Mouse (Mus musculus): Measurements from ENCODE around the gene H2-D1. TPM values are rescaled to one million over a fixed set of nuclear protein-coding genes. Genes with fewer than 3 reads are reported as not detected.
"Not testable (repeated sequence)": the region's sequence is repeated elsewhere in the genome, so short reads cannot be mapped to it uniquely, and the experiment has no call there.

H2-D1 gene
- total RNA-seq, 1 experiment from 2014 or later: 2,114 TPM

DNA sequence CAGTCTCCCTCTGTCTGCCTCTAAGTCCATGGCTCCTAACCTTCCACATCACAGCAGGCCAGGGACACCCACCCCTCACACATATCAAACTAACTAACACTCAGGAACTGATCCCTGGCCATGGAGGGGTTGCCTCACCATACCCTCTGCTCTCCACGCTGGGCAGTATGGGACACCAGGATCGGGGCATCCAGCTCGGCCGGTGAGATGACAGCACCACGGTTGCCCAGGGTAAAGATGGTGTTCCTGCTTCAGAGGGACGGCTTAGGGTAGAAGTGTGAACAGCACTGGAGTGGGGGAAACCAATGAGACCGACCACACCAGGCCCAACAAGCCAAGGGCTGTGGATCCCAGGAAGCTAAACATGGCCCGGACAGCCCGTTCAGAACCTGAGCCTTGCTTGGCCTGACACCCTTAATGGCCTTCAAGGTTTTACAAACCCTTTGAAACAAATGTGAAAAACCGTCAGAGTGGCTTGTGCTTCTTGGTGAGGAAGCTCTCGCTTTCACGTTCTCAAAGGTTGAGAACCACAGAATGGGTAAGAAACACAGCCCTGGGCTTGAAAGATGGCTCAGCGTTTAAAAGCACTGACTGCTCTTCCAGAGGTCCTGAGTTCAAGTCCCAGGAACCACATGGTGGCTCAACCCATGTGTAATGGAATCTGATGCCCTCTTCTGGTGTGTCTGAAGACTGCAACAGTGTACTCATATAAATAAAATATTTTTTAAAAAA lies 16.6 kb downstream of the H2-D1 start:
- ATAC-seq (ENCODE audit: extremely low read depth, insufficient number of reproducible peaks, low FRiP score, poor library complexity, severe bottlenecking): no peak

DNA sequence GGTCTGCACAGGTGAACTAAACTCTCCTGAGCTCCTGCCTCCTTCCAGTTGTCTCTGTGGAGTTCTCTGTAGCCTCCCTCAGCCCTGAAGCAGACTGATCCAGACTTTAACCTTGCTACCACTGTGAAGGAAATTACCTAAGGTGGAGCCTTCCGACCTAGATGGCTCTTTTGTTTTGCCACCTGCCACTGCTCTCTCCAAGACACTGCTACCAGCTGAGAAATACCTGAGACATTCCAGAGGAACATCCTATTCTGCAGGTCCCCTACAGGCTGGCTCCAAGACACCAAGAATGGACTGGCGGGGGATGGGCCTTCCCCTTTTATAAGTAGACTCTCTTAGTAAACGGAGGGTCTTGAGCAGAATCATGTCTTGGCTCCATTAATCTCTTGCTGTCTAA lies 17.7 kb downstream of the H2-D1 start:
- ATAC-seq (ENCODE audit: extremely low read depth, insufficient number of reproducible peaks, low FRiP score, poor library complexity, severe bottlenecking): no peak

DNA sequence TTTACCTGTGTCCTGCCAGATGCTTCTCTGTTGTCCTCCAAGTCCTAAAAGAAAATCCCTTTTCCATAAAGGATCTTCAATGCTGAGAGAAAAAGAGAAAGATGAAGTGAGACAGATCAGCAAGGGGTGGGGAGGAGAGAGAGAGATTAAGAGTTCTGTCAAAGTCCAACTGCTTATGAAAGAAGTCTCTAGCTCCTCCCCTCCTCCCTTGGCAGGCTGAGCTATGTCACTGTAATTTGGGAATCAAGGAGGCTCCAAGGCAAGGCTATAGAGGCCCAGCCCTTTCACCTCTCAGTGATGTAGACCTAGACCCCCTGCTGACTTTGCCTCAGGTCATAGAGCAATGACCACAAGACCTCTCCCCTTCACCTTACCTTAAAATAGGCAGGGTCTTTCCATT lies 22.9 kb downstream of the H2-D1 start:
- no peak for ATAC-seq (ENCODE audit: extremely low read depth, insufficient number of reproducible peaks, low FRiP score, poor library complexity, severe bottlenecking)

DNA sequence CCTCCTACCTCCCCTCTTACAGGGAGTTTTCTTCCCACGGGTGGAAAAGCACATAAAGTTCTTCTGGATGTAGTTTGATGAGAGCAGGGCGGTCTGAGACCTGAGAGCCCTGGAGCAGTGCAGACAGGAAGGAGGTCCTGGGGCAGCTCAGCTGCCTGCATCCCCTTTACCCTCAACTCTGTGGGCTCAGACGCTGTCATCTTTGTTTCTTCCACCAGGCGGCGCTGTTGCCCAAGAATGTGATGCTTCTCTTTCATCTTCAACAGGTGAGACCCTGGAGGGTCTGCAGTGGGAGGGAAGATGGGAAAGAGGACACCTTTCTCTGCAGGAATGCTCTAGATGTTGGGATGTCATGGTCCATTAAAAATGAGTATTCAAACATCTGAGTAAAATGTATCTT lies 33.3 kb downstream of the H2-D1 start:
- ATAC-seq (ENCODE audit: extremely low read depth, insufficient number of reproducible peaks, low FRiP score, poor library complexity, severe bottlenecking): peak; percentile 46; the same call in 1 of the 2 replicates

DNA sequence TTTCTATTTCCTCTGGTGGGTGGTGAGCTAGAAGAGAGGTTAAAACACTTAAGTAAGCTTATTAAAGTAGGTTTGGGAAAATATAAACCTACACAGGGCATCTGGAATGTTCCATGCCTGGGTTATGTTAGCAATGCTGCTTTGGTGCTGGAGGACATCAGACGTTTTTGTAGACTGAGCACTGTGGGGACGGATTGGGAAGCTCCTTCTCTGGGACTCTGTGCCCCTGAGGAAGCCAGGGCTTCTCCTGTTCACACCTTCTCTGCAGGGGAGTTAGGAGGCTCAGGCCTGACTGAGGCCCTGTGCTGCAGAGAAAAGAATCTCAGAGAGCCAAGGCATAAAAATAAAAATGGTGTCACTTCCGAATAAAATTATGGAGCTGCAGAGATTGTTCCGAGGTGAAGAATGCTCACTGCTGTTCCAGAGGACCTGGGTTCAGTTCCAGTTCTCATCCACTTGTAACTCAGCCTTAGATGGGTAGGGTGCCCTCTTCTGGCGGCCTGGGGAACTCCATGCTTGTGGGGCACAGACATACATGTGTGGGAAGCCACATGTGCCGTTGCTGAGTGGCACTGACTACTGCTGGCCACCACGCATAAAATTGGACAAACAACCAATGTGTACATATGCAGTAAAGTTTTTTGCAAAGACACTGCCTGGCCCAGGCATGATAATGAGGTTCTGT lies 37.9 kb downstream of the H2-D1 start:
- not testable (repeated sequence) for ATAC-seq (ENCODE audit: extremely low read depth, insufficient number of reproducible peaks, low FRiP score, poor library complexity, severe bottlenecking)

DNA sequence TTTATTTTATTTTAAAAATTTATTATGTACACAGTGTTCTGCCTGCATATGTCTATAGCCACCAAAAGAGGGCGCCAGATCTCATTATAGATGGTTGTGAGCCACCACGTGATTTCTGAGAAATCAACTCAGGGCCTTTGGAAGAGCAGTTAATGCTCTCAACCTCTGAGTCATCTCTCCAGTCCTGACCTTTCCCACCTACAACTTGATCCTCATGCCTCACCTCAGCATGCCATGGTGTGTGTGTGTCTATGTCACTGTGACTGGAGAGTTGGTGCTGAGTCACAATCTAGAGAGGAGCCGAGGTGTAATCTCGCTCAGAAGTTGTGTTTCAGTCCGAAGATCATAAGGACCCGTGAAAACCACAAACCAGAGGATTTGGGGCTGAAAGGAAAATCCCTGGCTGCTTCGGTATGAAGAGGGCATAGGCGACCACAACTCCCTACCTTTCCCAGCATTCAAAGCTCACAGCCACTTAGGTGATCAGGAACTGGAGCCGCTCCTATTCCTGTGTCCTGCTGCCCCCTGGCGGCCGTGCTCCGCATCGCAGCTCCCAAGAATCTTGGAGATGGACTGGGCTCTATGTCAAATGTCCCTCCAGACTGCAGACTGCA lies 39.2 kb downstream of the H2-D1 start:
- ATAC-seq (ENCODE audit: extremely low read depth, insufficient number of reproducible peaks, low FRiP score, poor library complexity, severe bottlenecking): peak; percentile 61

DNA sequence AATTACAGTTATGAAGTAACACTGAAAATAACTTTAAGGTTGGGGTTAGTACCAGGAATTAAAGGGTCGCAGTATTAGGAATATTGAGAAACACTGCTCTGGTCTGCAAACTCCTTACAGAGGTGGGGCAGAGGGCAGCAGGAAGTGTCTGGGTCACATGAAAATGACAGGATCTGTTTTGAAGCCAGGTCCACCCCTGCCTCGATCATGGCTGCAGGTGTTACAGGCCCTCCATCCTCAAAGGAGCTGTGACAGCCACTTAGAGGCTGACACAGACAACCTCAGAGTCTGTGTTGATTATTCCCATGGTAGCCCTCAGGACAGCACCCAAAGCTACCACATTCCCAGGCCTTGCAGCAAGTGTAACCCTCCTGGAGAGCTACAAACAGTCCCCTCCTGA lies 40.7 kb downstream of the H2-D1 start:
- ATAC-seq (ENCODE audit: extremely low read depth, insufficient number of reproducible peaks, low FRiP score, poor library complexity, severe bottlenecking): no peak

DNA sequence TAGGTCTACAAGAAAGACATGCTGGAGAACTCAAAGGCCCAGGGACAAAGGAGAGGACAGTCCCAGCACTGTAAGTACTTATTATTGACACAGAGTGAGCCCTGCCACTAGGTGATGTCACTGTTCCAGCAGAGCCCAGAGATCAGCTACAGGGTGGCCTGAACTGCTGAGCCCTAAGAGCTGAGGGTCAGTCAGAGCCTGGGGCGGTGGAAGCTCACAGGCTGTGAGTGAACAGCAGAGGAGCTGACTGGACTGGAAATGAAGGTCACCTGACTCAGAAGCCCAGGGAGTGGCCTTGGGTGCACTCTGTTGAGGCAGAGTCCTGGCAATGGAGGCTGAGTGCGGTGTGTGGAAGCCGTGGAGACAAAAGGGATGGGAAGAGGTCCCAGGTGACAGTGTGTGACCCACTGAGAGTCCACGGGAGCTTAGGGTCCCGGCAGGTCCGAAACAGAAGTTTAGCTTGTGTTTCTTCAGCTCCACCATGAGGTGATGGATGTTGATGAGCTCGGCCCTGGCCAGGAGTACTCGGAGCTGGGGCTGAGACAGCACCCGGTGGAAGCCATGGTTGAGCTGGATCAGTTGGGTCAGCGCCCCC lies 41.3 kb downstream of the H2-D1 start:
- ATAC-seq (ENCODE audit: extremely low read depth, insufficient number of reproducible peaks, low FRiP score, poor library complexity, severe bottlenecking): no peak

DNA sequence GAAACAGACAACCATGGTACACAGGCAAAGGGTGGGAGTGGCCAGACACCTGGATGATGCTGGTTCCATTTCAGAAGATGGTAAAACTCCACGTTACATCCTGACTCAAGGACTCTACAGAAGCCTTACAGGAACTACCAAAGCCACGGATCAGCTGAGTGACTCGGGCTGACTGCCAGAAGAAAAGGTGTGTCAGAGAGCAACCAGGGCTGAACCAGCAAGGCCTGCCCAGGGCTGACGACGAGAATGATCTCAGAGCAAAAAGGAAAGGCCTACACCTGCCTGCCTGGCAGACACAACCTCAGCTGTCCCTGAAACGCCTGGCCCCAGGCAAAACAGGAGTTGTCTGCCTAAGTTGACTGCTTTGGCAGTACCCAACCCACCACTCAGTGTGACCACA lies 41.9 kb downstream of the H2-D1 start:
- ATAC-seq (ENCODE audit: extremely low read depth, insufficient number of reproducible peaks, low FRiP score, poor library complexity, severe bottlenecking): no peak

DNA sequence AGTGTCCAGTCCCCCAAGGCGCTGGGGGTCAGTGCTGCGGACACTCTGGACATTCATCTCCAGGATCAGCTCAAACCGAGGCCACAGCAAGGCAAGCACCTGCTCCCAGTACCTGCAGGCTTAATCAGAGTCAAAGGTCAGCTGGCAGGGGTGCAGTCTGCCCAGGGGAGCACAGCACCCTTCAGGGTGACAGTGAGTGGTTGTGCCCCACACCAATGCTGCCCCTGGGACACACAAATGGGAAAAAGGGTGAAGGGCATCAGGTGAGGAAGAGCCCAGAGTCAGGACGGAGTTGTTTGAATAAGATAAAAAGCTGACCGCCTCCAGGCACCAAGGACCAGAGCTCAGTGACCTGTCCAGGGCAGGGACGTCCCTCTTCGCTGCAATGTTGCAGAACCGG lies 42.4 kb downstream of the H2-D1 start:
- ATAC-seq (ENCODE audit: extremely low read depth, insufficient number of reproducible peaks, low FRiP score, poor library complexity, severe bottlenecking): not testable (repeated sequence)

Other genes starting within 250 kb of the H2-D1 start
- 0.61 and 1.2 TPM in 2 replicates for gene Vwa7, start 246.2 kb upstream of the H2-D1 start, total RNA-seq (2017)
- gene Sapcd1, start 234.7 kb upstream of the H2-D1 start, total RNA-seq (2017): 2.0 and 2.6 TPM in 2 replicates
- gene Msh5, start 216.0 kb upstream of the H2-D1 start, total RNA-seq (2017): 4.7 and 7.0 TPM in 2 replicates
- 394 and 439 TPM in 2 replicates for gene Clic1, start 212.8 kb upstream of the H2-D1 start, total RNA-seq (2017)
- 4.5 and 8.1 TPM in 2 replicates for gene Ddah2, start 203.7 kb upstream of the H2-D1 start, total RNA-seq (2017)
- gene Ly6g6c, start 197.3 kb upstream of the H2-D1 start, total RNA-seq (2017): 0.49 TPM in 1 of 2 replicates, not detected in the other
- gene Mpig6b, start 196.5 kb upstream of the H2-D1 start, total RNA-seq (2017): 1.5 and 2.1 TPM in 2 replicates
- not detected in 2 replicates for gene Ly6g6e, start 185.8 kb upstream of the H2-D1 start, total RNA-seq (2017)
- not detected in 2 replicates for gene Ly6g6d, start 184.7 kb upstream of the H2-D1 start, total RNA-seq (2017)
- 0.49 TPM in 1 of 2 replicates, not detected in the other for gene Ly6g6f, start 177.1 kb upstream of the H2-D1 start, total RNA-seq (2017)
- gene Abhd16a, start 173.5 kb upstream of the H2-D1 start, total RNA-seq (2017): 33.2 and 43.8 TPM in 2 replicates
- not detected in 2 replicates for gene Ly6g5c, start 154.5 kb upstream of the H2-D1 start, total RNA-seq (2017)
- 0.58 and 1.5 TPM in 2 replicates for gene Ly6g5b, start 147.3 kb upstream of the H2-D1 start, total RNA-seq (2017)
- 73.7 and 74.5 TPM in 2 replicates for gene Gpank1, start 141.3 kb upstream of the H2-D1 start, total RNA-seq (2017)
- 214 and 240 TPM in 2 replicates for gene Csnk2b, start 140.7 kb upstream of the H2-D1 start, total RNA-seq (2017)
- gene D17H6S53E, start 136.4 kb upstream of the H2-D1 start, total RNA-seq (2017): 36.5 and 48.5 TPM in 2 replicates
- gene Apom, start 130.7 kb upstream of the H2-D1 start, total RNA-seq (2017): 0.58 TPM in 1 of 2 replicates, not detected in the other
- gene Bag6, start 127.6 kb upstream of the H2-D1 start, total RNA-seq (2017): 159 and 160 TPM in 2 replicates
- gene Prrc2a, start 97.8 kb upstream of the H2-D1 start, total RNA-seq (2017): 73.3 and 76.1 TPM in 2 replicates
- gene Aif1, start 86.7 kb upstream of the H2-D1 start, total RNA-seq (2017): 5.3 and 8.0 TPM in 2 replicates
- 534 and 685 TPM in 2 replicates for gene Lst1, start 74.3 kb upstream of the H2-D1 start, total RNA-seq (2017)
- 212 and 285 TPM in 2 replicates for gene Ltb, start 68.3 kb upstream of the H2-D1 start, total RNA-seq (2017)
- 16.4 and 18.2 TPM in 2 replicates for gene Tnf, start 60.7 kb upstream of the H2-D1 start, total RNA-seq (2017)
- 6.6 and 9.9 TPM in 2 replicates for gene Lta, start 57.4 kb upstream of the H2-D1 start, total RNA-seq (2017)
- 2.1 TPM in 1 of 2 replicates, not detected in the other for gene Gm16181, start 41.9 kb upstream of the H2-D1 start, total RNA-seq (2017)
- 5.0 and 6.5 TPM in 2 replicates for gene Atp6v1g2, start 29.1 kb upstream of the H2-D1 start, total RNA-seq (2017)
- gene Nfkbil1, start 26.9 kb upstream of the H2-D1 start, total RNA-seq (2017): 10.8 and 11.3 TPM in 2 replicates
- 156 and 158 TPM in 2 replicates for gene Ddx39b, start 21.0 kb upstream of the H2-D1 start, total RNA-seq (2017)
- gene H2-Q1, start 57.7 kb downstream of the H2-D1 start, total RNA-seq (2017): 0.12 TPM in 1 of 2 replicates, not detected in the other
- not detected in 2 replicates for gene H2-Q2, start 79.5 kb downstream of the H2-D1 start, total RNA-seq (2017)
- gene H2-Q4, start 116.9 kb downstream of the H2-D1 start, total RNA-seq (2017): 170 and 176 TPM in 2 replicates
- 259 and 274 TPM in 2 replicates for gene H2-Q6, start 162.1 kb downstream of the H2-D1 start, total RNA-seq (2017)
- 160 and 166 TPM in 2 replicates for gene H2-Q7, start 176.4 kb downstream of the H2-D1 start, total RNA-seq (2017)
- gene H2-Q10, start 207.4 kb downstream of the H2-D1 start, total RNA-seq (2017): 384 and 428 TPM in 2 replicates
- 0.49 TPM in 1 of 2 replicates, not detected in the other for gene Pou5f1, start 243.3 kb downstream of the H2-D1 start, total RNA-seq (2017)

All from neutrophil, adult 5-6 weeks (primary cell).